Mouse (Mus musculus) forebrain, embryonic 15.5 days (tissue): ENCODE data around the gene Gsdma2. TPM values are rescaled to one million over a fixed set of nuclear protein-coding genes. Genes with fewer than 3 reads are reported as not detected.
"Not testable (repeated sequence)": the region's sequence is repeated elsewhere in the genome, so short reads cannot be mapped to it uniquely, and the experiment has no call there.

Experiments used
- ATAC-seq: fragments of 200-750 bp; cut with Nextera tagmentation; replicated peaks from 2 replicates; pipeline ENCODE4 v1.8.0; 2017; ENCODE audit warnings: mild to moderate bottlenecking, moderate TSS enrichment, moderate library complexity
- H3K27ac ChIP-seq: fragments of 300-500 bp; sonication (generic); replicated peaks from 2 replicates; pipeline ENCODE4 v1.5.1; 2015; ENCODE audit warnings: mild to moderate bottlenecking, inconsistent platforms
- H3K27me3 ChIP-seq: fragments of 300-500 bp; sonication (generic); 2 replicates; pipeline ENCODE4 v1.6.1; 2015; ENCODE audit warnings: inconsistent platforms
- H3K36me3 ChIP-seq: fragments of 300-500 bp; sonication (generic); 2 replicates; pipeline ENCODE4 v1.6.1; 2015; ENCODE audit warnings: mild to moderate bottlenecking, inconsistent platforms
- H3K4me1 ChIP-seq: fragments of 300-500 bp; sonication (generic); 2 replicates; pipeline ENCODE4 v1.6.1; 2015; ENCODE audit warnings: inconsistent platforms
- H3K4me2 ChIP-seq: fragments of 300-500 bp; sonication (generic); replicated peaks from 2 replicates; pipeline ENCODE4 v1.6.1; 2015; ENCODE audit warnings: mild to moderate bottlenecking, inconsistent platforms
- H3K4me3 ChIP-seq: fragments of 300-500 bp; sonication (generic); 2 replicates; pipeline ENCODE4 v1.5.1; 2015; ENCODE audit warnings: mild to moderate bottlenecking, inconsistent platforms
- H3K9ac ChIP-seq: fragments of 300-500 bp; sonication (generic); replicated peaks from 2 replicates; pipeline ENCODE4 v1.6.1; 2015; ENCODE audit warnings: mild to moderate bottlenecking, inconsistent platforms
- H3K9me3 ChIP-seq: fragments of 300-500 bp; sonication (generic); 2 replicates; pipeline ENCODE4 v1.6.1; 2016; ENCODE audit warnings: inconsistent platforms
- WGBS: fragments of 180-500 bp; shearing (Covaris S2); methylation state at CpG from one replicate; pipeline ENCODE4 v1.1.7; 2015; ENCODE audit warnings: mixed read lengths; 5-methylcytosine and 5-hydroxymethylcytosine counted together
- polyA plus RNA-seq: library from polyadenylated mRNA; unstranded; fragments of >200 nt; fragmentation: Nextera tagmentation; extraction: Ambion mirVana; gene quantifications from 2 replicates; pipeline ENCODE4 v1.2.1, GENCODE M21; 2015

The Gsdma2 gene
- polyA plus RNA-seq, 1 experiment from 2014 or later: not detected

DNA sequence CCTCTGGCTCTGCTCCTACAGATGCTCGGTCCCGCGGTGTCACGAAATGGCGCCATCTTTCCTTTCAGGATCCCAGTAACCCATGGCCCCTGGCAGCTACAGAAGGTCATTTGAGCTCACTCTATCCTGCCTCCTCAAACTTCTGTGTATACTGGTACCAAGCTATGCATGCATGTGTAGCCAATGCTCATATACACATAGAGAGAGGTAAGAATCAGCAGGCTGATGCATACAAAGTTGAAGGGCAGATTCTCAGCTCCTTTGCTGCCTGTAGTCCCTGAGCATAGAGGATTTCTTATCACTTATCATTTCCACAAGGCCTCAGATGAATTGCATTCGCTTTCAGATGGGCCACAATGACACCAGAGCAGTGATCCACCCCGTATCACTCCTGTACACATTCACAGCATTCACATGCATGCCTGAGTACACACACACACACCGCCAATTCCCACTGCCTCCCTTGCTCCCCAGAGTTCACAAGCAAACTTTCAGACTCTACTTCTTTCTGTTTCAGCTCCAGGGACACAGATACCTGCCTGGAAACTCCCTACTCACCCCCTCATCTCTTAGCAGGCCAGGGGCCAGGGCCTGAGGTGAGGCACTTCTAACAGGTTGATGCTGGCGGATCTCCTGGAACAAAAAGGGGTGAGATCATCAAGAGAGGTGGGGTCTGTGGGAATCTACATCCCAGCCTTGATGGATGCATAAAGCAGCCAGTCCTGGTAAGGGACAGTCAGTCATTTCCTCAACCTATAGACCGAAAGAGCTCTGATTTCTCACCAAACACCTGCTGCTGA is 20.7 kb upstream of the Gsdma2 start, which contains the start of the genes Gm12355 and Gsdma3:
TSS of gene Gm12355 (minus strand) at position 51 of the 800 bp plus-strand sequence.
TSS of gene Gsdma3 (plus strand) at position 750 of the 800 bp plus-strand sequence.
- no peak within 1 kb of the TSS for H3K4me2 ChIP-seq
- ATAC-seq: no peak
- WGBS: 89% methylated on average over 10 of the region's 10 CpGs

DNA sequence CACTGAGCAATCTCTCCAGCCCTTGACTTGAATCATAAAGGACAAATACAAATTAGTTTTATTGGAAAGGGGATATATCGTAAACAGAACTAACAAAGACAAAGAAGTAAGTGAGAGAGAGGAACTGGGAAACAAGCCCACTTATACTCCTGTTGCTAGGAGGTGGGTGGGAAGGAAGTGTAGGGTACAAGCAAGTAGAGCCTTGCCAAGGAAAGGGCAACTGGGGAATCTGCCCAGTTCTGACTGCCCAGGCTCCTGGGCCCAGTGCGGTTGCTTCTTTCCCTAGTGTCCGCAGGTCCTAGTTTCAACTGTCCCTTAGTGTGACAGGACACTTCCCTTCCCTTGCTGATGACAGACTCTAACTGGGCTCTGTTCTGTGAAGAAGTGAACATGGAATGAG is 17.9 kb upstream of the Gsdma2 start:
- ATAC-seq: no peak
- no peaks in the 10 kb centered on the region for H3K36me3 ChIP-seq
- no peak overlapping the region for H3K4me2 ChIP-seq
- no peaks in the 10 kb centered on the region for H3K27me3 ChIP-seq
- H3K4me3 ChIP-seq: no peak overlapping the region
- H3K9ac ChIP-seq: no peak overlapping the region
- H3K4me1 ChIP-seq: no peaks in the 10 kb centered on the region
- no peak overlapping the region for H3K27ac ChIP-seq
- WGBS: 94% methylated on average over 3 of the region's 3 CpGs
- H3K9me3 ChIP-seq: no peaks in the 10 kb centered on the region

More for the DNA sequence above, 20.7 kb upstream of the Gsdma2 start, which contains the start of the genes Gm12355 and Gsdma3:
- no peaks in the 10 kb centered on the region for H3K27me3 ChIP-seq
- H3K9ac ChIP-seq: no peak within 1 kb of the TSS
- no peaks in the 10 kb centered on the region for H3K36me3 ChIP-seq
- no peaks in the 10 kb centered on the region for H3K9me3 ChIP-seq
- H3K27ac ChIP-seq: no peak within 1 kb of the TSS
- H3K4me1 ChIP-seq: no peaks in the 10 kb centered on the region
- no peak within 1 kb of the TSS for H3K4me3 ChIP-seq

- no peaks in the 10 kb centered on the region for H3K9me3 ChIP-seq
- WGBS: 88% methylated on average over 5 of the region's 5 CpGs
- no peak for ATAC-seq
- no peak overlapping the region for H3K9ac ChIP-seq
- no peaks in the 10 kb centered on the region for H3K36me3 ChIP-seq
- no peaks in the 10 kb centered on the region for H3K4me1 ChIP-seq
- H3K27me3 ChIP-seq: no peaks in the 10 kb centered on the region
- H3K4me3 ChIP-seq: no peak overlapping the region
- H3K4me2 ChIP-seq: no peak overlapping the region
- H3K27ac ChIP-seq: no peak overlapping the region
Observed at GRCm38 (mm10) chr11:98630646-98631045, 15.9 kb upstream of the Gsdma2 start.

- 36% methylated on average over 10 of the region's 10 CpGs for WGBS
- not testable (repeated sequence) for H3K4me3 ChIP-seq, ATAC-seq, H3K36me3 ChIP-seq, H3K27ac ChIP-seq, H3K4me2 ChIP-seq, H3K27me3 ChIP-seq, H3K4me1 ChIP-seq, H3K9ac ChIP-seq, H3K9me3 ChIP-seq
Observed at GRCm38 (mm10) chr11:98635312-98635970, 11.1 kb upstream of the Gsdma2 start.

DNA sequence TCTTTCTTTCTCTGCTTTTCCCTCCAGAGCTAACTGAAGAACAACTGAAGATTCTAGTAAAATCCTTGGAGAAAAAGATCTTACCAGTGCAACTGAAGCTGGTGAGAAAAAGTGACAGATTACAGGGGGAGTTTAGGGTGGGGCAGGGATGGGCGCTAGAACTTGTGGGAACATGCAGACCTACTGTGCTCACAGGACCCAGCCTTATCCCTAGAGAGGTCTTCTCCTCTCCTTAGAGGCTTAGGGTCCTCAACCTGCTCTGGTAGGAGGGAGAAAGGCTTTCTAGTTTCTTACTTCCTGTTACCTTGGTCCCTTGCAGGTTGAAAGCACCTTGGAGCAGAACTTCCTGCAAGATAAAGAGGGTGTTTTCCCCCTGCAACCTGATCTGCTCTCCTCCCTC is 9.1 kb upstream of the Gsdma2 start:
- no peak overlapping the region for H3K9ac ChIP-seq
- H3K36me3 ChIP-seq: no peaks in the 10 kb centered on the region
- no peaks in the 10 kb centered on the region for H3K9me3 ChIP-seq
- H3K27ac ChIP-seq: no peak overlapping the region
- no peak for ATAC-seq
- WGBS: 77% methylated on average over 1 of the region's 1 CpGs
- no peak overlapping the region for H3K4me2 ChIP-seq
- no peaks in the 10 kb centered on the region for H3K27me3 ChIP-seq
- no peak overlapping the region for H3K4me3 ChIP-seq
- no peaks in the 10 kb centered on the region for H3K4me1 ChIP-seq

DNA sequence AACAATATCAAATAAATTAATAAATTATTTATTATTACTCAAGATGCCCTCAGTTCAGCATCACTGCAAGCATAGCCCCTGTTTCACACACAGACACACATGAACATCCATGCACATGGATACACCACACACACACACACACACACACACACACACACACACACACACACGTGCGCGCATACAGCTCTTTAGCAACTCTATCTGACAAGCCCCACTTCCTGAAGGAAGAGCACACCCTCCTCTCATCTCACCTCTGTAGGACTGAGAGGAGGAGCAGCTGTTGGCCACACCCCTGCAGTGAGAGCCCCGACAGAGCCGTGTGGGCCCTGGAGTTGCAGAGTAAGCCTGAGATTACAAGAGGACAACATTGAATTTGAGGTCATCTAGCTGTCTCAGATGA is 6.5 kb upstream of the Gsdma2 start:
- Histone ChIP-seq H3K4me1 (no peaks in the 10 kb centered on the region), H3K4me3 (no peak overlapping the region), H3K9me3 (no peaks in the 10 kb centered on the region), H3K4me2 (no peak overlapping the region), H3K36me3 (no peaks in the 10 kb centered on the region), H3K27me3 (no peaks in the 10 kb centered on the region), H3K27ac (no peak overlapping the region), H3K9ac (no peak overlapping the region)
- ATAC-seq: no peak
- WGBS: 73% methylated on average over 5 of the region's 5 CpGs

GRCm38 (mm10) chr11:98644757-98645156 is 1.8 kb upstream of the Gsdma2 start:
- ATAC-seq: no peak
- 79% methylated on average over 3 of the region's 3 CpGs for WGBS
- Histone ChIP-seq H3K27ac (no peak overlapping the region), H3K4me2 (no peak overlapping the region), H3K4me3 (no peak overlapping the region), H3K4me1 (no peaks in the 10 kb centered on the region), H3K9ac (no peak overlapping the region), H3K27me3 (no peaks in the 10 kb centered on the region), H3K36me3 (no peaks in the 10 kb centered on the region), H3K9me3 (no peaks in the 10 kb centered on the region)

DNA sequence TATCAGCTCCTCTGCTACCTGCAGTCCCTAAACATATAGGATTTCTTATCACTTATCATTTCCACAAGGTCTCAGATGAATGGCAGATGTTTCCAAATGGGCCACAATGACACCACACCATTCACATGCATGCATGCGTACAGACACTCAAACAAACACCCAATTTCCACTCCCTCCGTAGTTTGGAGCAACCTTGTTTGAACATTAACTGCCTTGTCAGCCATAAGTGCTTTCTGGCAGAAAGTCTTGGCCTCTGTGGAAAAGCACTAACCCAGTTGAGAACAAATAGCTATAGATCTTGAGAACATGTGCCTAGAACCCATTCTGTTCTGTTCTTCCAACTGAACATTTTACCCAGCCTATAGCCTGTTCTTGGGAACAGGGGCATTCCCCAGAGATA is 613 bp upstream of the Gsdma2 start:
- H3K36me3 ChIP-seq: no peaks in the 10 kb centered on the region
- no peak overlapping the region for H3K27ac ChIP-seq
- no peaks in the 10 kb centered on the region for H3K9me3 ChIP-seq
- H3K4me2 ChIP-seq: no peak overlapping the region
- no peak overlapping the region for H3K9ac ChIP-seq
- no peaks in the 10 kb centered on the region for H3K4me1 ChIP-seq
- no peaks in the 10 kb centered on the region for H3K27me3 ChIP-seq
- no peak for ATAC-seq
- whole genome bisulfite sequencing: 91% methylated on average over 2 of the region's 2 CpGs
- H3K4me3 ChIP-seq: no peak overlapping the region

DNA sequence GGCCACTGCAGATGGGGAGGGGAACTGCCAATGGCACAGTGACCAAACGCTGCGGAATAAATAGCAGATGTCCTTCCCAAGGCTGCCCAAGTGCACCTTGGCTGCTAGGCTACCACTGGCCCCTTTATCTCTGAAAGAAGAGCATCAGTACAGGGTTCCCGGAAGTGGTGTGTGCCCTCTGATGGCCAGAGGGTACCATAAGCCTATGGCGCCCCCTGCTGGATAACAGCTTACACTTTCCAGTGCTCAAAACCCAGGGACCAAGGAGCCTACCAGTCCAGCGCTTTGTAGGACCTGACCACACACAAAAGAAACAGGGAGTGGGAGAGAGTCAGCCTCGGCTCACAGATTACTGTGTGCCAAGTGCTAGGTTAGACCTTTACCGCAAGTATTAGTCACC is 8.5 kb downstream of the Gsdma2 start:
- not testable (repeated sequence) for H3K9ac ChIP-seq, ATAC-seq, H3K27ac ChIP-seq, H3K4me1 ChIP-seq, H3K4me2 ChIP-seq, H3K9me3 ChIP-seq, H3K27me3 ChIP-seq, H3K36me3 ChIP-seq, H3K4me3 ChIP-seq
- WGBS: 15% methylated on average over 7 of the region's 7 CpGs

GRCm38 (mm10) chr11:98660517-98660916 is 14.0 kb downstream of the Gsdma2 start:
- Histone ChIP-seq H3K4me3 (no peak overlapping the region), H3K9me3 (no peaks in the 10 kb centered on the region), H3K27me3 (no peaks in the 10 kb centered on the region), H3K4me2 (peak overlapping the region; percentile 9; the same call in 1 of the 2 replicates), H3K36me3 (no peaks in the 10 kb centered on the region), H3K4me1 (0 out of 2 replicates have a peak, but pooled peaks cover 4% of the 10 kb centered on the region), H3K9ac (no peak overlapping the region), H3K27ac (no peak overlapping the region)
- peak; percentile 70; the same call in 1 of the 2 replicates for ATAC-seq
- WGBS: 11% methylated on average over 6 of the region's 6 CpGs

DNA sequence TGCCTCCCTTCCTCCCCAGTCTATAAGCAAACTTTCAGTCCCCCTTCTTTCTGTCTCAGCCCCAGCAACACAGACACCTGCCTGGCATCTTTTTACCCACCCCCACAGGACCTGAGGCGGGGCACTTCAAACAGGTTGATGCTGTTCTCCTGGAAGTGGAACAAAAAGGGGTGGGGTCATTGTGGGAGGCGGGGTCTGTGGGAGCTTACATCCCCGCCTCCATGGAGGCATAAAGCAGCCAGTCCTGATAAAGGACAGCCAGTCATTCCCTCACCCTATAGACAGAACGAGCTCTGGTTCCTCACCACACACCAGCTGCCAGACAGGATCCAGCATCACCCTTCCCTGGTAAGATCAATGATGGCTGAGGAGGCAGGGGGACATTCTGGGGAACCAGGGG is 17.5 kb downstream of the Gsdma2 start, which contains the start of gene Gsdma:
TSS of gene Gsdma (plus strand) at position 261 of the 400 bp plus-strand sequence.
- H3K36me3 ChIP-seq: no peaks in the 10 kb centered on the region
- no peak within 1 kb of the TSS for H3K4me3 ChIP-seq
- no peak within 1 kb of the TSS for H3K4me2 ChIP-seq
- 0 out of 2 replicates have a peak, but pooled peaks cover 6% of the 10 kb centered on the region for H3K27me3 ChIP-seq
- no peak for ATAC-seq
- H3K27ac ChIP-seq: no peak within 1 kb of the TSS
- 0 out of 2 replicates have a peak, but pooled peaks cover 4% of the 10 kb centered on the region for H3K4me1 ChIP-seq
- no peaks in the 10 kb centered on the region for H3K9me3 ChIP-seq
- H3K9ac ChIP-seq: no peak within 1 kb of the TSS
- WGBS: 25% methylated on average over 4 of the region's 4 CpGs

- no peak overlapping the region for H3K4me2 ChIP-seq
- no peaks in the 10 kb centered on the region for H3K36me3 ChIP-seq
- no peak overlapping the region for H3K4me3 ChIP-seq
- no peak for ATAC-seq
- H3K27ac ChIP-seq: no peak overlapping the region
- no peaks in the 10 kb centered on the region for H3K9me3 ChIP-seq
- WGBS: 66% methylated on average over 2 of the region's 2 CpGs
- no peak overlapping the region for H3K9ac ChIP-seq
- H3K4me1 ChIP-seq: no peaks in the 10 kb centered on the region
- H3K27me3 ChIP-seq: 0 out of 2 replicates have a peak, but pooled peaks cover 6% of the 10 kb centered on the region
Observed at GRCm38 (mm10) chr11:98668984-98669383, 22.4 kb downstream of the Gsdma2 start.
